Mouse (Mus musculus): ENCODE measurements around the gene Cxcl14. TPM values are rescaled to one million over a fixed set of nuclear protein-coding genes. Genes with fewer than 3 reads are reported as not detected.

The Cxcl14 gene
- polyA plus RNA-seq, 1 experiment from 2014 or later, result 0.08 TPM

DNA sequence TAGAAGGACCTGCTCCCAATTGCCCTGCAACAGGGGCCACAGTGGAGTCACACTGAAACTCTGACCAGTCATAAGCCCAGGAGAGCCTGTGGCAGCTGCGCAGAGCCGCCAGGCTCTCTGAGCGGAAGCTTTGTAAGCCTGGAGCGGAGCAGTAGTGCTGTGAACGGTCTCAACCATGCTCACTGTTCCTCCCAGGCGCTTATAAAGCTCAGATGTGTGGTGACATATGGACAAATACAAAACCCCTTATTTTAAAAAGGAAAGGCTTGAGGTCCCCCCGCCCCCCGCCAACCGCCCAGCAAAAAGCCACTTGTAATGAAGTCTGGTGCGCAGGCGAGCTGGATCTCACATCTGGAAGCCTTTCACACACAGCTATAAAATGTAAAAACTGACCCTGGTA is 7.1 kb downstream of the Cxcl14 start:
- H3K4me3 ChIP-seq (replicated peaks), result no peak overlapping the region

DNA sequence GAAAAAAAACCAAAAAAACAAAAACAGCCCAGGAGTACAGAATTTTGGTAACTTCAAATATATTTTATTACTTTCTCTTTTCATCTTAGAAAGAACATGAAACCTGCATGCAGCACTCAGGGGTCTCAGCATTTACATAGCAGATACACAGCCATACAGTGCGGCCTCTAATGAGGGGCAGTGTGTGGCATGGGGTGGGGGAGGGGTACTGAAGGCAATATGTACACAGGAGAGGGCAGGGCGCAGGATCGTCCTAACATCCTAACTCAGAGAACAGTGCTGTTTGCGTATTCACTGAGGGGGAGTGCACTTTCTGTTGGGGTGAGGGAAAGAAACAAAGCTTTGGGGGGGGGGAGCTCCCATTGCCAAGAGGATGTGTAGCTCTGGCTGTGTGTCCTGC is 7.8 kb downstream of the Cxcl14 start:
- no peak overlapping the region for H3K27ac ChIP-seq (replicated peaks)
- no peak for ATAC-seq (ENCODE audit: insufficient read depth)
- H3K4me3 ChIP-seq (replicated peaks), result no peak overlapping the region
- 45% methylated on average over 4 of the region's 4 CpGs for WGBS (ENCODE audit: insufficient replicate concordance)
- H3K4me2 ChIP-seq, result no peak overlapping the region
- no peak overlapping the region for H3K9ac ChIP-seq
- no peaks in the 10 kb centered on the region for H3K4me1 ChIP-seq (replicated peaks)
- H3K36me3 ChIP-seq (replicated peaks), result no peaks in the 10 kb centered on the region
- H3K27me3 ChIP-seq, result peaks cover 22% of the 10 kb centered on the region
- no peaks in the 10 kb centered on the region for H3K9me3 ChIP-seq (replicated peaks)

More for the DNA sequence above, 7.1 kb downstream of the Cxcl14 start:
- no peak for ATAC-seq (ENCODE audit: insufficient read depth)
- no peaks in the 10 kb centered on the region for H3K36me3 ChIP-seq (replicated peaks)
- H3K4me2 ChIP-seq, result no peak overlapping the region
- peaks cover 29% of the 10 kb centered on the region for H3K27me3 ChIP-seq
- no peak overlapping the region for H3K9ac ChIP-seq
- H3K9me3 ChIP-seq (replicated peaks), result no peaks in the 10 kb centered on the region
- no peak overlapping the region for H3K27ac ChIP-seq (replicated peaks)
- 65% methylated on average over 11 of the region's 11 CpGs for WGBS (ENCODE audit: insufficient replicate concordance)
- H3K4me1 ChIP-seq (replicated peaks), result no peaks in the 10 kb centered on the region

DNA sequence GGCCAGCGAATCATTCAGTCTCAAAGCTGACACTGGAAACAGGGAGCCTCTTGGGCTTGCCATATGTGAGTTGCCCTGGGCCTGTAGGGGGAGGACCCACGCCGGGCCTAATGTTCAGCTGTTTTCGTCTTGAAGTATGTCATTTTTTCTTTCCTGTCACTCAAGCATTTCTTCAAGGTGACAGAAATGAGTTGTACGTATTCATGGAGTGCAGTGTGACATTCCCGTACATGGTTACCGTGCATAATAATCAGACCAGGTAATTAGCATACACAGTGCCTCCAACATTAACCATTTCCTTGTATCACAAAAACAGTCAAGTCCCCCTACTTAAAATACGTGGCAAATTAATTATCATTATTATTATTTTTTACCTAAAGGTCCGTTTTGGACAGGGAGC is 9.3 kb downstream of the Cxcl14 start:
- Histone ChIP-seq H3K4me2 (no peak overlapping the region), H3K9me3 (replicated peaks) (no peaks in the 10 kb centered on the region), H3K9ac (no peak overlapping the region), H3K27me3 (peaks cover 7% of the 10 kb centered on the region), H3K4me3 (replicated peaks) (no peak overlapping the region), H3K27ac (replicated peaks) (no peak overlapping the region), H3K36me3 (replicated peaks) (no peaks in the 10 kb centered on the region), H3K4me1 (replicated peaks) (no peaks in the 10 kb centered on the region)
- WGBS (ENCODE audit: insufficient replicate concordance), result 66% methylated on average over 9 of the region's 9 CpGs
- no peak for ATAC-seq (ENCODE audit: insufficient read depth)

DNA sequence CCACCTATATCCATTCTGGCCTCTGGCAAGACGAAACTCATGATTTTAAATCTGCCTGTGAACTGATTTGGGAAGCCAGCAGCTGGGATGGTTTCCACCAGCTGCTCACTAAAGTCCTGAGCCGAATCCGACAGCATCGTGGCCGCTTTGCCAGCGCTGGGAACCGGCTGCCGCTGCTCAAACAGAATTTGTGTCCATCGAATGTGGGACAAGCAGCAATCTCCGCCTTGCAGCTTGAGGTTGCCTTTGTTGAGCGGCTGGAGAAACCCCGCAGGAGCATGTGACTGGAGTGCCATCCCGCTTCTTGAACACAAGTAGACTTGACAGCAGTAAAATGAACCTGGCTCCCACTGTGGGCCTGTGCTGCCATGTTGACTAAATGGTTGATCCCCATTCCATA is 13.0 kb downstream of the Cxcl14 start:
- no peak for ATAC-seq (ENCODE audit: insufficient read depth)
- Histone ChIP-seq H3K36me3 (replicated peaks) (no peaks in the 10 kb centered on the region), H3K4me2 (no peak overlapping the region), H3K9ac (no peak overlapping the region), H3K27me3 (no peaks in the 10 kb centered on the region), H3K27ac (replicated peaks) (no peak overlapping the region), H3K9me3 (replicated peaks) (no peaks in the 10 kb centered on the region), H3K4me1 (replicated peaks) (no peaks in the 10 kb centered on the region), H3K4me3 (replicated peaks) (no peak overlapping the region)
- WGBS (ENCODE audit: insufficient replicate concordance), result 73% methylated on average over 13 of the region's 13 CpGs

DNA sequence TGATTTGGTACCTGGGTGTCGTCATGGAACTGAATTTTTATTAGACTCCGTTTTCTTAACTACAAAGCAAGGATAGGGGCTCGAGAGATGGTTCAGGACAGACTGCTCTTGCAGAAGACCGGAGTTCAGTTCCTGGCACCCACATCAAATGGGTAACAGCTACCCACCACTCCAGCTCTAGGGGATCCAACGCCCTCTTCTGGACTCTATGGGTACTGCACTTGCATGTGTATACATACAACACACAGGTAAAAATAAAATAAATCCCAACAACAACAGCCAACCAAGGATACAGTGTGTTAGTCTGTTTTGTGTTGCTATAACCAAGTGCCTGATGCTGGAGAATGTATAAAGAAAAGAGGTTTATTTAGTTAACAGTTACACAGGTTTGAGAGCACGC is 16.0 kb downstream of the Cxcl14 start:
- Histone ChIP-seq H3K4me2 (no peak overlapping the region), H3K9ac (no peak overlapping the region), H3K27ac (replicated peaks) (no peak overlapping the region)

DNA sequence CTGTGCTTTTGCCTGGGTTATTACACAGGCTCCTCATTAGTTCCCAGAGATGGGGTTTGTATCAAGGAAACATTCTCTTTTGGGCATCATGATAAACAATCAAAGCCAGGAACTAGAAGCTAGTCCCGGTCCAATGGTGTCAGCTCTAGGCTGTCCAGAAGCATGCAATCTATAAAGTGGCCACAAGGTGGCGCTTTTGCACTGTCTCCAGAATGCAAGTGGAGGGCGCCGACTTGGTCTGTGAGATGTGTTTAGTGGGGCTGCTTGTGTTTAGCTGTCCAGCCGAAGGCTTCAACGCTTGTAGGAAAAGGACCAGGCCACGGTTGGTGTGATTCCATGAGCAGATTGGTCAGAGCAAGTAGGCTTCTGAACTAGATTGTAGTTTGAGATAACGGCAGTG is 16.9 kb downstream of the Cxcl14 start:
- Histone ChIP-seq H3K4me3 (replicated peaks) (no peak overlapping the region), H3K9ac (no peak overlapping the region), H3K4me2 (no peak overlapping the region), H3K4me1 (replicated peaks) (no peaks in the 10 kb centered on the region), H3K9me3 (replicated peaks) (no peaks in the 10 kb centered on the region), H3K36me3 (replicated peaks) (no peaks in the 10 kb centered on the region), H3K27ac (replicated peaks) (no peak overlapping the region), H3K27me3 (no peaks in the 10 kb centered on the region)
- ATAC-seq (ENCODE audit: insufficient read depth), result no peak
- 19% methylated on average over 8 of the region's 8 CpGs for WGBS (ENCODE audit: insufficient replicate concordance)

More for the DNA sequence above, 16.0 kb downstream of the Cxcl14 start:
- 63% methylated on average over 6 of the region's 6 CpGs for WGBS (ENCODE audit: insufficient replicate concordance)
- H3K4me1 ChIP-seq (replicated peaks), result no peaks in the 10 kb centered on the region
- H3K9me3 ChIP-seq (replicated peaks), result no peaks in the 10 kb centered on the region
- H3K27me3 ChIP-seq, result no peaks in the 10 kb centered on the region
- no peak for ATAC-seq (ENCODE audit: insufficient read depth)
- H3K4me3 ChIP-seq (replicated peaks), result no peak overlapping the region
- H3K36me3 ChIP-seq (replicated peaks), result no peaks in the 10 kb centered on the region

DNA sequence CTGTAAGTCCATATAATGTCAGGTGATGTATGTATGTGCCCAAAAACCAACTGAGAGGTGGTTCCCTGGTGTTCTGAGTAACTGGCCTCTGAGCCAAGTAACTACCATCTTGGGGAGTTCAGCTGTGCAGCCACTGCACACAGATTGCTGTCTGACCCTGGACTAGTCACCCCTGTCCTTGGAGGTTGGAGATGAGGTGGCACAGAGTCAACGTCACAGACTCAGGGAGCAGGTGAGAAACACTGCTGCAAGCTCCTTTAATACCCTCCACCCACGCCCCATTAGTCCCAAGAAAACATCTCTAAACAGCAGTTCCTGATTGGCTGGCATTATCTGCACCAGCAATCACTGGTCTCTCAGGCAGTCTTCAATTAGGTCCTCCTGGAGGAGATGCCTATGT is 21.2 kb downstream of the Cxcl14 start:
- Histone ChIP-seq H3K9me3 (replicated peaks) (no peaks in the 10 kb centered on the region), H3K4me3 (replicated peaks) (no peak overlapping the region), H3K27me3 (peaks cover 3% of the 10 kb centered on the region; the same call in 1 of the 2 replicates), H3K4me1 (replicated peaks) (no peaks in the 10 kb centered on the region), H3K9ac (no peak overlapping the region), H3K36me3 (replicated peaks) (no peaks in the 10 kb centered on the region), H3K4me2 (no peak overlapping the region), H3K27ac (replicated peaks) (no peak overlapping the region)
- 42% methylated on average over 2 of the region's 2 CpGs for WGBS (ENCODE audit: insufficient replicate concordance)
- ATAC-seq (ENCODE audit: insufficient read depth), result no peak

DNA sequence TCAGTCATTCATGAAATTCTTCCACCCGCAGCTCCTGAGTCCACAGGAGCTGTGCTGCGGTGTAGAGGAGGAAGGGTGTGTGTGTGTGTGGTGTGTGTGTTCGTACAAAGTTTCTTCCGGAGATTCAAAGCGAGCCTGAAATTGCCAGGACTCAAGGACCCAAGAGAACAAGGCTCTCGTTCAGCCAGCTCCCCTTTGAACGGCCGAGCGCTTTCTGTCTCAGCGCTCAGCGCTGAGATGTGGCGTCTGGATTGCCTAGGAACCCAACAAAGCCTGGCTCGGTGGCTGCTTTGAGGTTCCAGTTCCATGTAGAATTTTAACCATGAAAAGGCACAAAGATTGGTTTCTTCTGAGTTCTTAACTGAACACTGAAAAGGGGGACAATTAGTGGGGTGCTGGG is 26.2 kb downstream of the Cxcl14 start:
- H3K4me3 ChIP-seq (replicated peaks), result no peak overlapping the region
- no peaks in the 10 kb centered on the region for H3K36me3 ChIP-seq (replicated peaks)
- H3K27ac ChIP-seq (replicated peaks), result no peak overlapping the region
- WGBS (ENCODE audit: insufficient replicate concordance), result 62% methylated on average over 13 of the region's 13 CpGs
- ATAC-seq (ENCODE audit: insufficient read depth), result no peak
- no peak overlapping the region for H3K9ac ChIP-seq
- no peaks in the 10 kb centered on the region for H3K9me3 ChIP-seq (replicated peaks)
- no peak overlapping the region for H3K4me2 ChIP-seq
- H3K27me3 ChIP-seq, result peaks cover 10% of the 10 kb centered on the region; the same call in 1 of the 2 replicates
- H3K4me1 ChIP-seq (replicated peaks), result no peaks in the 10 kb centered on the region

DNA sequence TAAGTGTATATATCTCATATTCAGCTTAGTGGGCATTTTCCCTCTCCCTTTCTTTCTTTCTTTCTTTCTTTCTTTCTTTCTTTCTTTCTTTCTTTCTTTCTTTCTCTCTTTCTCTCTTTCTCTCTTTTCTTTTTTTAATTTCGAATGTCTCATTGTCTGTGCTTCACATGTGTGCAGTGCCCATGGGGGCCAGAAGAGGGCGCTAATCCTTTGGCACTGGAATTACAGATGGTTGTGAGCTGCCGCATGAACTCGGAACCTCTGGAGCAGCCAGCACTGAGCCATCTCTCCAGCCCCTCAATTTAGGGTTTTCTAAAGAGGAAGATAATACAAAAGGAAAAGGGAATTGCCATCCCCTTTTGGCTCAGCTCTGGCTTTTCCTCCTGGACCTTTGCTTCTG is 29.0 kb downstream of the Cxcl14 start:
- Histone ChIP-seq H3K9me3 (replicated peaks) (no peaks in the 10 kb centered on the region), H3K27ac (replicated peaks) (no peak overlapping the region), H3K4me3 (replicated peaks) (no peak overlapping the region), H3K27me3 (peaks cover 19% of the 10 kb centered on the region), H3K4me2 (no peak overlapping the region), H3K36me3 (replicated peaks) (no peaks in the 10 kb centered on the region), H3K9ac (no peak overlapping the region), H3K4me1 (replicated peaks) (no peaks in the 10 kb centered on the region)
- 70% methylated on average over 4 of the region's 4 CpGs for WGBS (ENCODE audit: insufficient replicate concordance)
- ATAC-seq (ENCODE audit: insufficient read depth), result no peak

DNA sequence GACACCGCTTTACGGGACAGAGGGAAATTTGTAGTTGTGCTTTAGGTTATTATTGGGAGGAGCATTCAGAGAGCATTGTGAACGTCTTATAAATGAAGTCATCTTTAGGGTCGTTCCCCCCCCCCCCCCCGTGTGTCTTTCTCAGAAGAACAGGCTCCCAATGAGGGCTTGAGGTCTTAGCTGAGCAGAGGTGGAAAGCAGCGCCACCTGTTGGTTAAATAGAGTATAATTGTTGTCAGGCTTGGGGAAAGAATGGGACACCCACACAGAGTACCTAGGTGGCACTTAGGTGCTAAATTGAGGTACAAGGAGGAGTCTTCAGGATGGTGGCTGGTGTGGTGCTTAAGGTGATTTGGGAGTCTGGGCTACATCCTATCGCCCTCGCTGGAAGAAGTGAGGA is 29.9 kb downstream of the Cxcl14 start:
- Histone ChIP-seq H3K27me3 (peaks cover 29% of the 10 kb centered on the region), H3K4me1 (replicated peaks) (no peaks in the 10 kb centered on the region), H3K36me3 (replicated peaks) (no peaks in the 10 kb centered on the region), H3K4me3 (replicated peaks) (no peak overlapping the region), H3K9me3 (replicated peaks) (no peaks in the 10 kb centered on the region), H3K9ac (no peak overlapping the region), H3K27ac (replicated peaks) (no peak overlapping the region), H3K4me2 (no peak overlapping the region)
- ATAC-seq (ENCODE audit: insufficient read depth), result no peak
- 36% methylated on average over 8 of the region's 8 CpGs for WGBS (ENCODE audit: insufficient replicate concordance)

DNA sequence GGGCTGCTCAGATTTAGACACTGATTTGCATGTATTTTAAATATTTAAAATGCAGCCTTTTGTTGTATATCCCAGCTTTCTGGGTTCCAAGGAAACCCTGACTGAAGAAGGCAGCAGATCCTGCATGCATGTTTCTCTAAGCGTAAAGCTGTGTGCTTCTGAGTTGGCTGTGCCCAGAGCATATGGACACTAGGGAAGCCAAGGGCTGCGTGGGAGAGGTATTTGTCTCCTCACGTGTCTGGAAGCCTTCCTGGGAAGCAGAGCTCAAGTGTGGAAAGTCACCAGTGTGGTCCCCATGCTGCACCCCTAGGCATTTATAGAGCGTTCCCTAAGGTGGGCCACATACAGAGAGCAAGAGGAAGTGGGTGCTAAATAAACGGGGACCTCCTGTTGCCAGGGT is 30.7 kb downstream of the Cxcl14 start:
- 44% methylated on average over 5 of the region's 5 CpGs for WGBS (ENCODE audit: insufficient replicate concordance)
- Histone ChIP-seq H3K4me1 (replicated peaks) (no peaks in the 10 kb centered on the region), H3K4me3 (replicated peaks) (no peak overlapping the region), H3K9me3 (replicated peaks) (no peaks in the 10 kb centered on the region), H3K36me3 (replicated peaks) (no peaks in the 10 kb centered on the region), H3K27ac (replicated peaks) (no peak overlapping the region), H3K4me2 (no peak overlapping the region), H3K9ac (no peak overlapping the region), H3K27me3 (peaks cover 37% of the 10 kb centered on the region)
- ATAC-seq (ENCODE audit: insufficient read depth), result no peak

DNA sequence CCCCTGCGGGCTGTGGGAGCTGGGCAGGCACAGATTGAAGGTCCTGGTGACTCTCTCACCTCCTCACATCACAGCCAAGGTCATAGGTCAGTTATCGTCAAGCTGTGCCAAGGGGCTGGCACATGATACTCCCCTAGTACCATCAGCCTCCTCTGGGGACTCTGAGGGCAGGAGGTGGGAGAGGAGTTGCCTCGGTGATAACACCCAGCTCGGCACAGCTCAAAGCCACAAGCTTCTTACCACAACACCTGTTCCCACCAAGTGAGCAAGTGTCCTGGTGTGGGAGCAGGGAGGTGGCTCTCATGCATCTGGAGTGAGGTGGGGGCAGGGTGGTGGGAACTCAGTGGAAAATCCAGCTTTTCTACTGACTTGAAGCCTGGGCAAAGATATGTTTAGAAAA is 34.1 kb downstream of the Cxcl14 start:
- Histone ChIP-seq H3K4me1 (replicated peaks) (no peaks in the 10 kb centered on the region), H3K4me3 (replicated peaks) (no peak overlapping the region), H3K27ac (replicated peaks) (no peak overlapping the region), H3K27me3 (peaks cover 67% of the 10 kb centered on the region), H3K36me3 (replicated peaks) (no peaks in the 10 kb centered on the region), H3K4me2 (no peak overlapping the region), H3K9me3 (replicated peaks) (no peaks in the 10 kb centered on the region), H3K9ac (no peak overlapping the region)
- 35% methylated on average over 4 of the region's 4 CpGs for WGBS (ENCODE audit: insufficient replicate concordance)
- ATAC-seq (ENCODE audit: insufficient read depth), result no peak
